14 mouse cellular contexts compared by ENCODE assay signal in the genomic region with DNA sequence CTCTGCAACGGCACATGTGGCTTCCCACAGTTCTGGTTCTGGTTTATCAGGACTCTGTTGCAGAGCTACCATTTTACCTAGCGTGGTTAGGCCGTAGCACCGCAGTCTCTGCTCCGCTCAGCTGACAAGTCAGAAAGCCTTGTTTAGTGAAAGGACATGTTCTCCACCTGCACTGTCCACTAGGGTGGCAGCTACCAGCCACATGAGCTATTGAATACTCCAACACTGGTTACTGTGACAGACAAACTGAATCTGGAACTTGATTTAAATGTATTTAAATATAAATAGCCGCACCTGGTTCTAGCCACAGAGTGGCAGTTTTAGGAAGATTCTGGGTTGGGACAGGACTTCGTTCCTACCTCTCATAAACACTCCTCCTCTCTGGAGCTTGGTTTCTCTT. TPM values are rescaled to one million over a fixed set of nuclear protein-coding genes. Genes with fewer than 3 reads are reported as not detected.
"Had no signal": no experiment of that assay in that cellular context is flagged by ENCODE, and none has a peak within 500 bp of the region (broad histone marks: within the 10 kb centered on the region; RNA-seq: fewer than 3 reads in every experiment).

No protein-coding gene starts in this region.

- H3K9me3 ChIP-seq: limb, embryonic 15.5 days; liver, embryonic 12.5 days; lung, embryonic 15.5 days; stomach, embryonic 15.5 days had no signal

- H3K9ac ChIP-seq: limb, embryonic 15.5 days; liver, embryonic 12.5 days; lung, embryonic 15.5 days; stomach, embryonic 15.5 days had no signal

- H3K4me3 ChIP-seq: left cerebral cortex, adult 2 months; limb, embryonic 15.5 days; liver, embryonic 12.5 days; lung, embryonic 15.5 days; stomach, embryonic 15.5 days had no signal

- DNase-seq: kidney, adult 11 months; kidney, postnatal 10 days; kidney, postnatal 4 days; lung, postnatal 14 days; midbrain, embryonic 14.5 days; right cerebral cortex, postnatal 14 days; thymus, postnatal 36 days had no signal

- H3K27ac ChIP-seq: left cerebral cortex, adult 2 months; limb, embryonic 15.5 days; liver, embryonic 12.5 days; lung, embryonic 15.5 days; stomach, embryonic 15.5 days had no signal

- H3K27me3 ChIP-seq: limb, embryonic 15.5 days; lung, embryonic 15.5 days; stomach, embryonic 15.5 days had no signal

- H3K4me2 ChIP-seq: limb, embryonic 15.5 days; liver, embryonic 12.5 days; lung, embryonic 15.5 days; stomach, embryonic 15.5 days had no signal

- ATAC-seq: liver, embryonic 12.5 days had no signal

RNA-seq across cellular contexts. Expression of a gene that starts 52.7 kb away (rescaled TPM):
- total RNA-seq: megakaryocyte-erythroid progenitor cell, adult 5-6 weeks had no signal
- polyA plus RNA-seq: midbrain, embryonic 14.5 days; spleen, adult 2 months; stomach, embryonic 15.5 days had no signal
